Mouse (Mus musculus): ENCODE measurements around the gene Wdr53.

GRCm38 (mm10) chr16:32221803-32222202 is 25.2 kb upstream of the Wdr53 start:
- TF ChIP-seq CTCF (IDR thresholded peaks at IDR 0.05; ENCODE audit: low read depth, low read length) = no peak
- TF ChIP-seq POLR2A (IDR thresholded peaks at IDR 0.05; ENCODE audit: insufficient read depth, low read length) = no peak
- TF ChIP-seq EP300 (IDR thresholded peaks at IDR 0.05; ENCODE audit: insufficient read depth, low read depth, low read length) = no peak

Measured in ES-Bruce4 (cell line).